Mouse (Mus musculus): ENCODE measurements around the gene Gm11034.

Gene Gm11034

DNA sequence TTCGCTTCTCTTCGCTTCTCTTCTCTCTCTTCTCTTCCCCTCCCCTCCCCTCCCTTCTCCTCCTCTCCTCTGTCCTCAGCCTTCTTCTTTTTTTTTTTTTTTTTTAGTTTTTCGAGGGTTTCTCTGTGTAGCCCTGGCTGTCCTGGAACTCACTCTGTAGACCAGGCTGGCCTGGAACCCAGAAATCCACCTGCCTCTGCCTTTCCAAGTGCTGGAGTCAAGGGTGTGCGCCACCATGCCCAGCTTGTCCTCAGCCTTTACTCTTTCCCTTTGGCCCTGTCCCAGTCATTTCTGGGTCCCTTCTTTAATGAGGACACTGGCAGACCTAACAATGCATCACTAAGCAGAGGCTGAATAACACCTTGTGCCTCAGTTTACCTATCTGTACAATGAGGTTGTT lies at the start of gene Gm11034:
Gene Gm11034 (minus strand): TSS at position 101 of the 400 bp plus-strand sequence.
- no peak for DNase-seq

GRCm38 (mm10) chr8:72262756-72263155 lies 49.3 kb upstream of the Gm11034 start:
- no peak for DNase-seq

- peak; percentile 11 for DNase-seq
These were observed 48.4 kb upstream of the Gm11034 start for GRCm38 (mm10) chr8:72261872-72262271.

- no peak for DNase-seq
These were observed 48.0 kb upstream of the Gm11034 start for GRCm38 (mm10) chr8:72261431-72261830.

DNA sequence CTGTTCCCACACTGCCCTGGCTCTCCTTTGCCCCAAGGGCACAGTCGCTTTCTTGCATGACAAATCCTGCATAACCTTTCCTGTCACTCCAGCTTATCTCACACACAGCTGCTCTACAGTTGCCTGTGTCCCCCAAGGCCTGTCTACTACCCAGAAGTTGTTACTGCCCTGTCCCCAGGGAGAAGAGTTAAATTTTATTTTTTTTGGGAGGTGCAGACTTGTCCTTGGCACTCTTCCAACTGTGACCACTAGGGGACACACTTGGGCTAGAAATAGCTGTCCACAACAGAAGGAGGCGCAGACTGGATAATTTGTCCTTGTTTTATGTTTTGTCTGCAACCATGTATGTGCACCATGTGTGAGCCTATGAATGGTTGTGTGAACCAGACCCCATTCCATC lies 47.6 kb upstream of the Gm11034 start:
- peak; percentile 80 for DNase-seq

- DNase-seq, result no peak
These were observed 47.1 kb upstream of the Gm11034 start for GRCm38 (mm10) chr8:72260585-72260984.

GRCm38 (mm10) chr8:72259862-72260261 lies 46.4 kb upstream of the Gm11034 start:
- DNase-seq, result no peak

GRCm38 (mm10) chr8:72257902-72258238 lies 44.4 kb upstream of the Gm11034 start:
- DNase-seq, result no peak

GRCm38 (mm10) chr8:72257171-72257901 lies 43.9 kb upstream of the Gm11034 start:
- DNase-seq, result peak; percentile 75

DNA sequence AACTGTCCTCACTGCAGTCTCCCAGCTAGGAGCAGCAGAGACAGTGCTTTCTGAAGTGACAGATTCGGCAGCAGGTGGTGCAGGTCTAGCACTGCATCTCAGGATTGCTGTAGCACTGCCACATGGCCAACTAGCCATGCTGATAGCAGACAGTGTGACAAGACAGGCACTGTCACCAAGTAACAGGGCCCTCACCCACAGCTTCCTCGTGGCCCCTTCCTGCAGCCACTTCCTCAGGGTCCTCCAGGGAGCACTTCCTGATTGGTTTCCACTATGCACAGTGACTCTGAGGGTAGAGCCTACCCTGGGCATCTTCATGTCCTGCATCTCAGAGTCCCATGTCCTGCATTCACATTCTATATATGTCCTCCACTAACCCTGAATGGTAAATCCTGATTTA lies 31.2 kb upstream of the Gm11034 start:
- no peak for DNase-seq

- no peak for DNase-seq
These were observed 28.8 kb upstream of the Gm11034 start for GRCm38 (mm10) chr8:72242226-72242625.

- DNase-seq, result no peak
These were observed 27.5 kb upstream of the Gm11034 start for GRCm38 (mm10) chr8:72240951-72241350.

DNA sequence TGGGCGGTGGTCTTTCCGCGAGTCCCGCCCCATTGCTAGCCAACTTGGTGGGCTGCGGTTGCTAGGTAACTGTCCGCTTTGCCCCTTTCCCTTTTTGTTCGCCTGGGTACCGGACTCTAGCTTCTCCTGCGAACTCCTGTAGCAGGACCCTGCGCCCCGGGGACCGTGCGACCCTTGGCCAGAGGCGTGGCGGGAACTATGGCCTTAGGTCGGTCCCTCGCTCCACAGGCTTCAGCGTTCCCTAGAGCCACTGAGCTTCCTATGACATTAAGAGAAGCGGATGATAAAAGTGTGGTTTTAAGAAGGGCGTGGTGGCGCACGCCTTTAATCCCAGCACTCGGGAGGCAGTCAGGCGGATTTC lies 26.9 kb upstream of the Gm11034 start:
- no peak for DNase-seq

GRCm38 (mm10) chr8:72239499-72240402 lies 26.3 kb upstream of the Gm11034 start, which contains the start of gene Ap1m1:
Gene Ap1m1 (plus strand): TSS chr8:72240018.
- DNase-seq, result peak; percentile 99

DNA sequence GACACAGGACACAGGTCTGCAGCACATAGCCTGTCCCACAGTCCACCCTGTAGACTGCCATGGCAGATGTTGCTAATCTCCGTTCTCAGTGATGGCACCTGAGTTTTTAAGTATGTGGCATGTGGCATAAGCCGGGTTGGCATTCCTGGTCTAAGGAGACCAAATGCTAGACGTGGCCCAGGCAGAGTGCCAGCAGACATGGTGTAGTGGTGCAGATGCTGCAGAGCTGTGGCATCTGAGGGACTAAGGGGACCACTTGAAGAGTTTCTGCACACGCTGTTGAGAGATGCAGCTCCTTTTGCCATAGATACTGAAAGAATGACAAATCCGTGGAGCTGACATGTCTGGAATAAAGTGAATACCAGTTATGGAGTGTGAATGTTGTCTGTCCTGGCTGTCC lies 9.2 kb upstream of the Gm11034 start:
- DNase-seq, result no peak

DNA sequence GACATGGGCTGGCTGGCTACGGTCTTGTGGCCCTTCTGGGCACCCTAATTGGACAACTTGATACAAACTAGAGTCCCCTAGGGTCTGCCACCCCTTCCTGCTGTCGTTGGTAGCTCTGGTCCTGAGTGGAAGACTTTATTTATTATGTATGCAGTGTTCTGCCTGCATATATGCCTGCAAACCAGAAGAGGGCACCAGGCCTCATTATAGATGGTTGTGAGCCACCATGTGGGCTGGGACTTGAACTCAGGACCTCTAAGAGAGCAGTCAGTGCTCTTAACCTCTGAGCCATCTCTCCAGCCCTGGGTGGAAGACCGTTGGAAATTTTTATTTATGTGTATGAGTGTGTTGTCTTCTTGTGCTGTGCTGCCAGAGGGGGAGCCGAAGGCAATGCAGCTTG lies 7.3 kb upstream of the Gm11034 start:
- peak; percentile 8 for DNase-seq

DNA sequence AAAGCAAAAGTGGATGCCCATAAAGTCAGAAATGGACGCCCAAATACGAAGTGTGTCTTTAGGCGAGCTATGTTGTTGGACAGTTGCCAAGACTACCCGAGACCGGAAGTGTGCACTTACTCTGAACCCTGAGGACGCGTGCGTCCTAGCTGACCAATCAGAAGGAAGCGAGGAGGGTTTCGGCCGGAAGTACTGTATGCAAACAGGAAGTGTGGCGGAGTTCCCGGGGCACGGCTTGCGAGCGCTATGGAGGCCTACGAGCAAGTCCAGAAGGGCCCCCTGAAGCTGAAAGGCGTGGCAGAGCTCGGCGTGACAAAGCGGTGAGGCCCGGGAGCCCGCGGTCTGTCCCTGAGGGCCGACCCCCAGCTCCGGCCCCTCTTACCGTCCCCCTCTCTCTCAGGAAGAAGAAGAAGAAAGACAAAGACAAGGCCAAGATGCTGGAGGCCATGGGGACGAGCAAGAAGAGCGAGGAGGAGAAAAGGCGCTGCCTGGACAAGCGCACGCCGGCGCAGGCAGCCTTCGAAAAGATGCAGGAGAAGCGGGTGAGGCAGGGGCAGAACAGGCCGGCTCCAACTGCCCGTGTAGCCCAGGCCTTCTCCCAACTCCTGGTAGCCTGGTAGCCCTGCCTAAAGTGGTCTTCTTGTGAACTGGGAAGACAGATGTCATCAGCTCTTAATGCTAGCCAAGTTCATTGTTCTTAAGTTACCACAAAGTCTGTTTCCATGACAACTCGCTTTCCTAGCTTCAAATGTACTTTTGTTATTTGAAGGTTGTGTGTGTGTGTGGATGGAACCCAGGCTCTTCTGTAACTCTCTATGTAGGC lies 6.3 kb upstream of the Gm11034 start, which contains the start of gene Fam32a:
Gene Fam32a (plus strand): TSS at position 190 of the 823 bp plus-strand sequence.
- DNase-seq, result peak; percentile 97

GRCm38 (mm10) chr8:72218781-72219540 lies 5.5 kb upstream of the Gm11034 start:
- no peak for DNase-seq

- DNase-seq, result no peak
These were observed 2.4 kb upstream of the Gm11034 start for GRCm38 (mm10) chr8:72215871-72216270.

- DNase-seq, result no peak
These were observed 1.6 kb upstream of the Gm11034 start for GRCm38 (mm10) chr8:72215060-72215459.

DNA sequence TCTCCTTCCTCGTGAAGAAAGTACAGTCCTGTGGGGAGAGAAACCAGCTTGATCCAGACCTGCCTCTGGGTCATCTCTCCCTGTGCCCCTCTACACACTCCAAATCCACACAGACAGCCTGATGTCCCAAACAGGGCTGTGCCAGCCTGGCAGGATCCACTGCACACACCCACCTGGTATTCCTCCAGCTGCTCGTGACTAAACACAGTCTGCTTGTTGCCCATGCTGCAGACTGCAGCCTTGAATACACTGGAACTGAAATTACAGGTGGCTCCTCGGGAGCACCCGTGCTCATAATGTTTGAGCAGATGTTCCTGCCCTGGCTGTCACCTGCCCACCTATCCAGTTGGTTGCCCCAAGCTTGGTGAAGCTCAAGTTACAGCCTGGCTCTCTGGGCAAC lies 685 bp downstream of the Gm11034 start, which contains the start of gene Cib3:
Gene Cib3 (minus strand): TSS at position 87 of the 400 bp plus-strand sequence.
- no peak for DNase-seq

- no peak for DNase-seq
These were observed 1.6 kb downstream of the Gm11034 start for GRCm38 (mm10) chr8:72211846-72212245.

Measured in embryo, embryonic 11 days (tissue).